Mouse (Mus musculus) left cerebral cortex, postnatal 14 days (tissue): ENCODE measurements around the gene Olfr401. TPM values are rescaled to one million over a fixed set of nuclear protein-coding genes. Genes with fewer than 3 reads are reported as not detected.
"Not testable (repeated sequence)": the region's sequence is repeated elsewhere in the genome, so short reads cannot be mapped to it uniquely, and the experiment has no call there.

ENCODE experiments used
- DNase-seq, 2 experiments: peaks; one replicate each; pipeline ENCODE4 v3.0.0; 2021 to 2022; ENCODE audit warnings: low spot score in 2 of 2, mixed read lengths in 1 of 2
- intact Hi-C: fragments of 180-260 bp; cut with DNase I; formaldehyde crosslinking; loops from one replicate; pipeline ENCODE4 v1.15.1; 2025
- long read RNA-seq, 2 experiments: library from polyadenylated mRNA; stranded (forward); transcript quantifications; one replicate each; pipeline ENCODE4 v2.0.0; 2021
- total RNA-seq, 2 experiments: library from RNA; stranded (reverse); gene quantifications; 2 replicates each; pipeline ENCODE4 v1.2.3; 2021

The Olfr401 gene
- total RNA-seq = not detected
- long read RNA-seq, experiment 1 = 0 reads
- long read RNA-seq, experiment 2 = 0 reads

DNA sequence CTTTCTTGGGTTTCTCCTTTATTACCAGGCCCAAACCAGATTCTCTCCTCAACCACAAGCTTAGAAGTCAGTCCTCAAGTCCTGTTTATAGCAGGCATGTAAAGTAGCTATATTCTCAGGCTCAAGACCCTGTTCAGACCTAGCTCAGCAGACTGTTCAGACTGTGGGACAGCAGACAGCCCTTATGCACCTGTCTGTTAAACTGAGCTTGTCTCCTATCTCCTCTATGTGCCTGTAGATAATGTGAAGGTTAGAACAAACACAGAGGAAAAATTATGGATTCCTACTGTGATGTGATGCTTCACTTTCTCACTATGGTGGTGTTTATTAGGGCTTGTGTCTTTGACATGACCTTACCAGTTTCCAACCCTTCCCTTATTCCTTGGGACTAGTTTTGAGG lies at the start of gene Olfr401:
Olfr401 (plus strand) TSS at position 301 of the 400 bp plus-strand sequence.
- DNase-seq = no peak
- intact Hi-C loops = no loop called here

DNA sequence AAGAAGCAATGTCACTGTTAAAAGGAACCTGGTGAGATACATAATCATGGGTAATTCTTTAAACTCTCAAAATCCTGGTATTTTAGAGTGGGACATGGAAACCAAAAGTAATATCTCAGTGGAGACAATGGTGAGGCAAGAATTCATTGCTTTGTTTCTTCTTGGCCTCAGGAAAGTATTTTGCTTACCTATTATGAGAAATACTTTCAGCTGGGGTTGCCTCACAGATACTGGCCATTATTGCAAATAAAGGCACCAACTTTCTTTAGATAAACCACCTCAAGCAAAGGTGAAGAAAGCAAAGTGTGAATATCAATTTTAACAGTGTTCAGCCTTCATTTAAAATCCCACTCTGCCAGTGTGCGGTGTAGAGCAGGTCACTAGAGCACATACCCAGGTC lies 43.9 kb upstream of the Olfr401 start, which contains the start of gene Zfp616:
Zfp616 (plus strand) TSS at position 301 of the 400 bp plus-strand sequence.
- DNase-seq = no peak
- intact Hi-C loops = no loop called here

DNA sequence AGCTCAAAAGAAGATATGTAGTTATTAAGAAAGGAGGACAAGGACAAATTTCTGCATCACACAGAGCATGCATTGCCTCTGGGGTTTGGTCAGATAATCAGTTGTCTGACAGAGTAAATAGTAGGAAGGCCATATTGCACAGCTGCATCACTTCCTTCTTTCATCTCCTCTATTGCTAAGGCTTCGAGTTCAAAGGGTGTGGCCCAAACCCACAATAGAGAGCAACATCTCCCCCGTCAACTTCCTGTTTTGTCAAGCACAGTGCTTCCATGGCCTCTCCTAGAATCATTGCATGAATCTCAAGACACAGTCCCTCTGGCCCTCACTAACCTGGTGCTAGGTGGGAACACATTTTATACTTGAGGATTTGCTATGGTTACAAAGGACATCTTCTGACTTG lies 12.8 kb upstream of the Olfr401 start:
- intact Hi-C loops = no loop called here

DNA sequence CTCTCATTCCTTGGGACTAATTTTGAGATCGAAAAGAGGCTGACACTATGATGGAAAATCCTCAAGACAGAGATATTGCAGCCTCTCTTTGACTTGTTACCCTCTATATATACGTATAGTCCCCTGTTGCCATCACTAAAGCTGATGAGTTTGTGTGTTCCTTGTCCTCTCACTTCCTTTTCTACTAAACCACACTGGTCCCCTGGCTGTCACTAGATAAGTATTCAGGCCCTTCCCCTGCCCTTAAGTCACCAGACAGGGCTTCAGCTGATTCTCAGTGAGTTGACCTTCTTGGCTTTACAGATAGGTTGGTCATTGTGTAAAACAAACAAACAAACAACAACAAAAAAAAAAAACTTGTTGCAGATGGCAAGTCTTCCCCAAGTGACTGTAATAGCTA lies 12.0 kb upstream of the Olfr401 start:
- intact Hi-C loops = no loop called here
- no peak for DNase-seq

More for the DNA sequence above, 12.8 kb upstream of the Olfr401 start:
- no peak for DNase-seq

DNA sequence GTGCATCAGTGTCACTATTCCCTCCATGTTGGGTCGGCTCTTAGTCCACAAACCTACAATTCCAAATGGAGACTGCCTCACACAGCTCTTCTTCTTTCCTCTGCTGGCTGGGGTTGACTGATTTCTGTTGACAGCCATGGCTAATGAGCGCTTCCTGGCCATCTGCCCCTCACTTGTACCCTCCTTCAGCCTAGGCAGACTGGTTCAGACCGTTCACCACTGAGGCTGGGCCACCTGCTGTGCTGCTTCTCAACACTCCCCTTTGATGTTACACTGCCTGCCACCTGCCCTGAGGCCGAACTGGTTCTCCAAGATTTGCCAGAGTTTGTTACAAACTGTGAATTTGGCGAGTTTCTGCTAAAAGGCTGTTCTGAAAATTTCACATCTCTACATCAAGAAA lies 8.4 kb upstream of the Olfr401 start:
- intact Hi-C loops = no loop called here
- no peak for DNase-seq

DNA sequence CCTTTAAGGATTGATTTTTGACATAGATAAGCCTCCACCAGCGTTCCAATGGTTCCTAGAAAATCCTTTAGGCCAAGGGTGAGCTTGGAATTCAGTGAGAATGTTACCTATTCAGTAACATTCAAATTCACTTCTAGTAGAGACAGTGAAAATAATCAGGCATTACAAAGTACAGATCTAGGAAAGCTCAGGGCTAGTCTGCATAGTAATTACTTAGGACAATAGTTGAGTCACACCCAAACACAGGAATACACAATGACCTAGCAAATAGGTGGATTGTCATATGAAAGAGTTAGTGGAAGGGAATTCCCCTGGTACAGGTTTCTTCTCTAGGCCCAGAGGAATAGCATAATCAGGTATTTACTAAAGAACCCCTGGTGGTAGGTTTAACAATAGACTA lies 26.5 kb downstream of the Olfr401 start:
- DNase-seq, intact Hi-C loops: not testable (repeated sequence)

DNA sequence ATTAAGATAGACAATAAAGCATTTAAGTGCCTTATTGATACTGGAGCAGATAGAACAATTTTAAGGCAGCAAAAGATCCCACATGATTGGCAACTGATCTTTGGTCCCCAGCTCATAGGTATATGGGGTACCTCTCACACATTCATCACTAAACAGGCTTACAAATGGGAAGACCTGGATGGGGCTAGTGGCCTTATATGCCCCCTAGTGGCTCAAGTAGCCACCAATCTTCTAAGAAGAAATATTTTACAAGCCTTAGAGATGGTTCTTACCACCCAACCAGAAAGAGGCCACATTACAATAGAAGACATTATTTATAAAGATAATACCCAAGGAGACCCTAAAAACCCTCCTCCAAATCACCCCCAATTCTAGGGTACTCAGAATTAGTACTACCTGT lies 32.4 kb downstream of the Olfr401 start:
- no peak for DNase-seq
- intact Hi-C loops = no loop called here

GRCm38 (mm10) chr11:74153229-74153628 lies 39.7 kb downstream of the Olfr401 start, which contains the start of gene Olfr402:
Olfr402 (plus strand) TSS chr11:74153529.
- intact Hi-C loops = no loop called here
- DNase-seq = no peak

- intact Hi-C loops = no loop called here
These were observed 55.3 kb downstream of the Olfr401 start for GRCm38 (mm10) chr11:74168771-74169170.

More at GRCm38 (mm10) chr11:74168771-74169170, 55.3 kb downstream of the Olfr401 start:
- DNase-seq = no peak

Other genes with a start within 250 kb of the Olfr401 start
- gene Olfr394, start 222.9 kb upstream of the Olfr401 start, total RNA-seq = not detected
- not detected for gene Olfr395, start 204.4 kb upstream of the Olfr401 start, total RNA-seq
- not detected for gene Olfr23, start 177.0 kb upstream of the Olfr401 start, total RNA-seq
- gene Olfr397, start 152.9 kb upstream of the Olfr401 start, total RNA-seq = not detected
- gene Olfr398, start 123.3 kb upstream of the Olfr401 start, total RNA-seq = not detected
- gene Olfr139, start 57.2 kb upstream of the Olfr401 start, total RNA-seq = not detected
- gene Olfr399, start 57.1 kb upstream of the Olfr401 start, total RNA-seq = not detected
- not detected for gene Zfp616, start 43.8 kb upstream of the Olfr401 start, total RNA-seq
- gene Olfr402, start 39.8 kb downstream of the Olfr401 start, total RNA-seq = not detected
- gene Olfr403, start 72.5 kb downstream of the Olfr401 start, total RNA-seq = not detected
- not detected for gene Olfr43, start 97.7 kb downstream of the Olfr401 start, total RNA-seq
- gene Olfr406, start 146.1 kb downstream of the Olfr401 start, total RNA-seq = not detected
- gene Olfr59, start 170.0 kb downstream of the Olfr401 start, total RNA-seq = not detected
- not detected for gene Olfr410, start 224.3 kb downstream of the Olfr401 start, total RNA-seq
- not detected for gene Olfr411, start 238.9 kb downstream of the Olfr401 start, total RNA-seq
- not detected for gene Olfr412, start 248.4 kb downstream of the Olfr401 start, total RNA-seq